Mouse (Mus musculus) lung, embryonic 15.5 days (tissue): ENCODE measurements around the gene Tbcc. TPM values are rescaled to one million over a fixed set of nuclear protein-coding genes. Genes with fewer than 3 reads are reported as not detected.
A peak's percentile ranks its signal among the peaks of the same experiment; 100 is the strongest.
"Not testable (repeated sequence)": the region's sequence is repeated elsewhere in the genome, so short reads cannot be mapped to it uniquely, and the experiment has no call there.

Source experiments
- ATAC-seq: fragments of 200-750 bp; cut with Nextera tagmentation; 2 replicates; pipeline ENCODE4 v1.8.0; 2017; ENCODE audit warnings: moderate number of reproducible peaks, borderline replicate concordance; ENCODE audit not compliant: low FRiP score, low TSS enrichment; ENCODE audit errors: extremely low read depth
- H3K27ac ChIP-seq: fragments of 300-500 bp; sonication (generic); 2 replicates; pipeline ENCODE4 v1.5.1; 2015; ENCODE audit warnings: moderate library complexity, mild to moderate bottlenecking, inconsistent platforms
- H3K27me3 ChIP-seq: fragments of 300-500 bp; sonication (generic); 2 replicates; pipeline ENCODE4 v1.6.1; 2015; ENCODE audit warnings: inconsistent platforms
- H3K36me3 ChIP-seq: fragments of 300-500 bp; sonication (generic); 2 replicates; pipeline ENCODE4 v1.6.1; 2015; ENCODE audit warnings: inconsistent platforms
- H3K4me1 ChIP-seq: fragments of 300-500 bp; sonication (generic); 2 replicates; pipeline ENCODE4 v1.6.1; 2015; ENCODE audit warnings: inconsistent platforms
- H3K4me2 ChIP-seq: fragments of 300-500 bp; sonication (generic); 2 replicates; pipeline ENCODE4 v1.6.1; 2015; ENCODE audit warnings: inconsistent platforms, mild to moderate bottlenecking, moderate library complexity
- H3K4me3 ChIP-seq: fragments of 300-500 bp; sonication (generic); 2 replicates; pipeline ENCODE4 v1.5.1; 2015; ENCODE audit warnings: mild to moderate bottlenecking, inconsistent platforms
- H3K9ac ChIP-seq: fragments of 300-500 bp; sonication (generic); 2 replicates; pipeline ENCODE4 v1.6.1; 2015; ENCODE audit warnings: inconsistent platforms
- H3K9me3 ChIP-seq: fragments of 300-500 bp; sonication (generic); 2 replicates; pipeline ENCODE4 v1.6.1; 2016; ENCODE audit warnings: inconsistent platforms
- WGBS: fragments of 180-500 bp; shearing (Covaris S2); methylation state at CpG from one replicate; pipeline ENCODE4 v1.1.7; 2015; 5-methylcytosine and 5-hydroxymethylcytosine counted together
- polyA plus RNA-seq: library from polyadenylated mRNA; unstranded; fragments of >200 nt; fragmentation: Nextera tagmentation; extraction: Ambion mirVana; gene quantifications from 2 replicates; pipeline ENCODE4 v1.2.1, GENCODE M21; 2015

Tbcc gene
- 53.1 and 58.1 TPM in 2 replicates for polyA plus RNA-seq

DNA sequence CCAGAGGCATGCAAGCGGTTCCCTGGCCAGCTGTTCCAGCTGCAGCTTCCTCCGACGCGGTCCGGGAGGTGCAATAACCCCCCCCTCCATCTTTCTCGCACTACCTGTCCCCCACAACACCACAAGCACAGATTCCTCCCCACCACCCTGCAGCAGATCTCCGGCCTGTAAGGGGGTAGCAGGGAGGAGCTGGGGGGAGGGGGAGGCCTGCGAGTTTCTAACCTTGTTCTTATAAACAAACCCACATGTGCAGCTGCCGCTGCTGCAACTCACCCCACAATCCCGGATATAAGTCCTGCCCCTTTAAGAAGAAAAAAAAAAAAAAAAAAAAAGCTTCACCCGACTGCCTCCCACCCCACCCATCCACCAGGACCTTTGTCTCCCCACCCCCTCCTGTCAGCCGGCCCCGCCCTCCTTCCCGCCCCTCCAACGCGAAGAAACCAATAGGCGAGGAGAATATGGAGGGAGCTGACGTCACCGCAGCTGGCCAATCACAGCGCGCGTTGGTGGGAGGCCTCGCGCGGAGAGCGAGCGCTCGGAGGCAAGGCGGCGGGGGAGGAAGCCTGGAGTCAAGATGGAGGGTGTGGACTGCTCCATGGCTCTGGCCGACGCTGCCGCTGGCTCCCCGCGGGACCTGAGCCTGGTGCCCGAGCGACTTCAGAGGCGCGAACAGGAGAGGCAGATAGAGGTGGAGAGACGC, at the start of gene Tbcc:
TSS of gene Tbcc (plus strand) at position 569 of the 700 bp plus-strand sequence.
- Histone ChIP-seq H3K4me1 (peaks cover 46% of the 10 kb centered on the region), H3K4me3 (peak within 1 kb of the TSS; percentile 91), H3K4me2 (peak within 1 kb of the TSS; percentile 86), H3K9me3 (no peaks in the 10 kb centered on the region), H3K36me3 (peaks cover 5% of the 10 kb centered on the region), H3K9ac (peak within 1 kb of the TSS; percentile 84), H3K27me3 (no peaks in the 10 kb centered on the region), H3K27ac (peak within 1 kb of the TSS; percentile 96)
- peak; percentile 94 for ATAC-seq
- WGBS = under 1% methylated on average over 40 of the region's 40 CpGs

DNA sequence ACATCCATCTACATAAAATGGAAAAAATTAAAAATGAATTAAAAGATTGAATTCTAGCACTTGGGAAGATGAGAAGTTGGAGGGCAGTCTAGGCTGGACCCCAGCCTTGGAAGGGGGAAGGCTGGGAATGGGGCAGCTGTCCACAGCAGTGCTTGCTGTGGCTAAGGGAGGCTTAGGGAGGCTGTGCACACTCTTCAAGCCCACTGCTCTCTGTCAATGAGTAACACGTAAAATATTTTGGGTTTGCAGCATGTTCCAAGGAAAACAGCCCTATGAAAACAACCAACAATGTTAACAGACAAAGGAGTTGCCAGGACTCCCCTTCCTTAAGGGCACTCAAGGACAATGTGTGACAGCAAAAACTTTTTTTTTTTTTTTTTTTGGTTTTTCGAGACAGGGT, 47.5 kb upstream of the Tbcc start:
- 78% methylated on average over 2 of the region's 2 CpGs for WGBS
- Histone ChIP-seq H3K27me3 (no peaks in the 10 kb centered on the region), H3K9me3 (no peaks in the 10 kb centered on the region), H3K4me3 (no peak overlapping the region), H3K4me1 (no peaks in the 10 kb centered on the region), H3K36me3 (no peaks in the 10 kb centered on the region), H3K27ac (no peak overlapping the region), H3K4me2 (no peak overlapping the region), H3K9ac (no peak overlapping the region)
- ATAC-seq = no peak

- H3K27ac ChIP-seq = no peak overlapping the region
- no peaks in the 10 kb centered on the region for H3K4me1 ChIP-seq
- H3K9me3 ChIP-seq = no peaks in the 10 kb centered on the region
- H3K9ac ChIP-seq = no peak overlapping the region
- H3K4me3 ChIP-seq = no peak overlapping the region
- no peak for ATAC-seq
- no peaks in the 10 kb centered on the region for H3K36me3 ChIP-seq
- no peak overlapping the region for H3K4me2 ChIP-seq
- H3K27me3 ChIP-seq = no peaks in the 10 kb centered on the region
- 76% methylated on average over 7 of the region's 7 CpGs for WGBS
These were observed 46.8 kb upstream of the Tbcc start for GRCm38 (mm10) chr17:46843716-46844115.

DNA sequence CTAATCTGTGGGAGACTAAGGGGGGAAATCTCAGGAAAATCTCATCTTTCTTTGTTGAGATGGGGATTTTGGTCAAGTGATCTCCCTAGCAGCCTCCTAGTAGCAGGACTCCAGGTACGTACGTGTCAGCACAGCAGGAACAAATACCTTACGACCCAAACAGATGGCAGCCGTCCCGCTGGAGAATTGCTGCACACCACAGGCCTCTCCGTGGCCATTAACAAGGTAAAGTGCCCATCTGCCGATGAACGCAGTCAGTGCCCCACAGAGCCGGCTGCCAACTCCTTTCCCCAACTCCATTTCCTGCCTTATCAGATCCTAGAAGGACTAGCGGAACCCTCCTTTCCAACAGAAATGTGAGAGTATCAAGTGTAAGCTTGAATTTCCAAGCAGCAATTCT, 45.7 kb upstream of the Tbcc start:
- H3K27me3 ChIP-seq = no peaks in the 10 kb centered on the region
- H3K4me2 ChIP-seq = no peak overlapping the region
- H3K4me1 ChIP-seq = no peaks in the 10 kb centered on the region
- 63% methylated on average over 10 of the region's 10 CpGs for WGBS
- ATAC-seq = no peak
- H3K9ac ChIP-seq = no peak overlapping the region
- no peak overlapping the region for H3K27ac ChIP-seq
- H3K4me3 ChIP-seq = no peak overlapping the region
- H3K9me3 ChIP-seq = no peaks in the 10 kb centered on the region
- H3K36me3 ChIP-seq = no peaks in the 10 kb centered on the region

GRCm38 (mm10) chr17:46845262-46845661, 45.2 kb upstream of the Tbcc start:
- Histone ChIP-seq H3K36me3 (no peaks in the 10 kb centered on the region), H3K4me1 (no peaks in the 10 kb centered on the region), H3K4me3 (no peak overlapping the region), H3K4me2 (no peak overlapping the region), H3K27me3 (no peaks in the 10 kb centered on the region), H3K9ac (no peak overlapping the region), H3K9me3 (no peaks in the 10 kb centered on the region), H3K27ac (no peak overlapping the region)
- no peak for ATAC-seq
- 62% methylated on average over 12 of the region's 12 CpGs for WGBS

- H3K4me1 ChIP-seq, H3K27ac ChIP-seq, ATAC-seq, H3K36me3 ChIP-seq, H3K9me3 ChIP-seq, H3K4me2 ChIP-seq, H3K4me3 ChIP-seq, H3K27me3 ChIP-seq, H3K9ac ChIP-seq: not testable (repeated sequence)
- 90% methylated on average over 18 of the region's 18 CpGs for WGBS
These were observed 43.9 kb upstream of the Tbcc start for GRCm38 (mm10) chr17:46846573-46846972.

- no peaks in the 10 kb centered on the region for H3K36me3 ChIP-seq
- no peaks in the 10 kb centered on the region for H3K27me3 ChIP-seq
- H3K9me3 ChIP-seq = no peaks in the 10 kb centered on the region
- H3K4me2 ChIP-seq = no peak overlapping the region
- no peaks in the 10 kb centered on the region for H3K4me1 ChIP-seq
- no peak overlapping the region for H3K9ac ChIP-seq
- no peak overlapping the region for H3K27ac ChIP-seq
- no peak for ATAC-seq
- 86% methylated on average over 7 of the region's 7 CpGs for WGBS
- no peak overlapping the region for H3K4me3 ChIP-seq
These were observed 43.3 kb upstream of the Tbcc start for GRCm38 (mm10) chr17:46847206-46847605.

GRCm38 (mm10) chr17:46852725-46853124, 37.8 kb upstream of the Tbcc start:
- Histone ChIP-seq H3K9me3 (no peaks in the 10 kb centered on the region), H3K4me3 (no peak overlapping the region), H3K27me3 (no peaks in the 10 kb centered on the region), H3K4me2 (no peak overlapping the region), H3K9ac (no peak overlapping the region), H3K27ac (peak overlapping the region; percentile 68), H3K4me1 (peaks cover 31% of the 10 kb centered on the region), H3K36me3 (no peaks in the 10 kb centered on the region)
- no peak for ATAC-seq
- 12% methylated on average over 6 of the region's 6 CpGs for WGBS

DNA sequence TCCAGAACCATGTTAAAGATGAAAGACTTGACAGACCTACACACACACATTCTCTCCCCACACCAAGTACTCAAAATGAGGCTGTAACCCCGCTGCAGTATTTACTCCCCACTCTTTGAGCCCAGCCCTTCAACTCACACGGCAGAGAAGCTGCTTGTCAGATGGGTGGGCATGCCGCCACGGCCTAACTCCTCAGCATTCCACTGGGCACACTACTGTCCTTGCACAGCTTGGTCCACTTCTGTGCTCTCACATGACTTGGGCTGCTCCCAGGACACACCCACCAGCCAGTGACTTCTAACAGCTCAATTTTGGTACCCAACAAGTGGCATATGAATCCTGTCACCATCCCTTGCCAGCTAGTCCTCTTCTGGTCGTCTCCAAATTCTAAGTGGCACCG, 37.2 kb upstream of the Tbcc start:
- 14% methylated on average over 6 of the region's 6 CpGs for WGBS
- no peak overlapping the region for H3K4me3 ChIP-seq

DNA sequence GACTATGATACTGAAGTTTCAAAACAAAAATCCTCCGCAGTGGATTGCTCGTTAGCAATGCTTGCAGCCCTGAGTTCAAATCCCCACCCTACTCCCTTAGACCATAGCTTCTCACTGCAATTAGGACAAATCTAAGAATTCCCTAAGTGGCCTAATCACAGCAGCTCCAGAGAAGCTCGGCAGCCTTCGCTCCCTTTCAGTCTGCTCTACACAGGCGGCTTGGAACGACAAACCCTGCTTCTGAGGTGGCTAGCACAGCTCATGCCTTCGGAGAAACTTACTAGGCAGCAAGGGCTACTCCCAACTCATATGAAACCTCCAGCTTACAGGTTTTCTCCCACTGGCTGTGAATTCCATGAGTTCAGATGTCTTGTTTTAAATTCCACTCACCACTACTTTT, 36.4 kb upstream of the Tbcc start:
- H3K27me3 ChIP-seq = no peaks in the 10 kb centered on the region
- WGBS = 82% methylated on average over 7 of the region's 7 CpGs
- H3K9ac ChIP-seq = no peak overlapping the region
- ATAC-seq = no peak
- H3K4me1 ChIP-seq = peaks cover 31% of the 10 kb centered on the region
- no peaks in the 10 kb centered on the region for H3K36me3 ChIP-seq
- no peaks in the 10 kb centered on the region for H3K9me3 ChIP-seq
- H3K4me2 ChIP-seq = no peak overlapping the region
- no peak overlapping the region for H3K4me3 ChIP-seq
- peak overlapping the region; percentile 68 for H3K27ac ChIP-seq

More for the DNA sequence above, 37.2 kb upstream of the Tbcc start:
- no peaks in the 10 kb centered on the region for H3K36me3 ChIP-seq
- H3K27ac ChIP-seq = peak overlapping the region; percentile 68
- no peaks in the 10 kb centered on the region for H3K9me3 ChIP-seq
- H3K4me2 ChIP-seq = 0 out of 2 replicates have a peak overlapping the region, but pooled peaks have one; percentile 10
- no peak overlapping the region for H3K9ac ChIP-seq
- peak; percentile 29; the same call in 1 of the 2 replicates for ATAC-seq
- peaks cover 31% of the 10 kb centered on the region for H3K4me1 ChIP-seq
- no peaks in the 10 kb centered on the region for H3K27me3 ChIP-seq

GRCm38 (mm10) chr17:46854640-46855110, 35.8 kb upstream of the Tbcc start:
- no peak for ATAC-seq
- Histone ChIP-seq H3K4me1 (peaks cover 31% of the 10 kb centered on the region), H3K4me2 (peak overlapping the region; percentile 62), H3K27me3 (no peaks in the 10 kb centered on the region), H3K9me3 (no peaks in the 10 kb centered on the region), H3K4me3 (no peak overlapping the region), H3K9ac (peak overlapping the region; percentile 31; the same call in 1 of the 2 replicates), H3K36me3 (no peaks in the 10 kb centered on the region), H3K27ac (peak overlapping the region; percentile 68)
- WGBS = 50% methylated on average over 8 of the region's 8 CpGs

GRCm38 (mm10) chr17:46855328-46856106, 35.0 kb upstream of the Tbcc start:
- Histone ChIP-seq H3K36me3 (no peaks in the 10 kb centered on the region), H3K9ac (peak overlapping the region; percentile 100), H3K4me3 (peak overlapping the region; percentile 93), H3K27me3 (no peaks in the 10 kb centered on the region), H3K4me2 (peak overlapping the region; percentile 62), H3K9me3 (no peaks in the 10 kb centered on the region), H3K27ac (peak overlapping the region; percentile 100), H3K4me1 (peaks cover 31% of the 10 kb centered on the region)
- WGBS = 44% methylated on average over 15 of the region's 15 CpGs
- no peak for ATAC-seq
